Mouse (Mus musculus) ovary, postnatal 10 days (tissue): ENCODE data around the gene Itpr2.

Source experiments
- DNase-seq: peaks from one replicate; pipeline ENCODE4 v3.0.0; 2022; ENCODE audit warnings: low spot score

Gene Itpr2

DNA sequence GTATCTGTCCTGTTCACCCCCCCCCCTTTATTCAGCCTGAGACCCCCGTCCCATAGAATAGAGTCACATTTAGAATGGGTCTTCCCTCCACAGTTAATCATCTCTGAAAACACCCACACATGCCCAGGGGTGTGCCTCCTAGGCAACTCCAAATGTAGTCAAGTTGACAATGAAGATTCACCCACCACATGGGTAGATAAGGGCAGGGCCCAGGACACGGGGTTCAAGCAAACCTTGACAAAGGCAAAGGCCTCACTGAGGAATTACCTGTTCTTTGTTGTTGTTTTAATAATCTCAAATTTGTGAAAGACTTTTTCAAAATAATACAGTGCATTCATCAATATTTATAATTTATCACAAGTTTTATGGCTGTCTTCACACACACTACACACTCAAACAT is 2.4 kb upstream of the Itpr2 start:
- DNase-seq = no peak

DNA sequence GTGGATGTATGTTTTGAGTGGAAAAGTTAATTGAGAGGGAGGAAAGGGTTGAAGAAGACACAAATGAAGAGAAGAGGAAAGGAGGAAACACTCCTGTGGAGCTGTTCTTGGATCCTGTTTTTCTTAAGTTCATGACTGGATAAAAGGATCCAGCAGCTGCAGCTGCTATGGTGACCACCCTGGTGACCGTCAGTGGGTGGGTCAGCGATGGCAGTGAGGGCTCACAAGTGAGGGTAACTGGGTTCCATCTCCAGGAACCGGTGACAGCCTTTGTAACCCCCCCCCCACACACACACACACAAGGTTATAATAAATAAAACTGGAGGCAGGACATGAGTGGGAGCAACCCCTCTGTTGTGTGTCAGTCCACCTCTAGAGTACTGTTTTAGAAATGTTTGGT is 833 bp upstream of the Itpr2 start:
- DNase-seq = no peak

DNA sequence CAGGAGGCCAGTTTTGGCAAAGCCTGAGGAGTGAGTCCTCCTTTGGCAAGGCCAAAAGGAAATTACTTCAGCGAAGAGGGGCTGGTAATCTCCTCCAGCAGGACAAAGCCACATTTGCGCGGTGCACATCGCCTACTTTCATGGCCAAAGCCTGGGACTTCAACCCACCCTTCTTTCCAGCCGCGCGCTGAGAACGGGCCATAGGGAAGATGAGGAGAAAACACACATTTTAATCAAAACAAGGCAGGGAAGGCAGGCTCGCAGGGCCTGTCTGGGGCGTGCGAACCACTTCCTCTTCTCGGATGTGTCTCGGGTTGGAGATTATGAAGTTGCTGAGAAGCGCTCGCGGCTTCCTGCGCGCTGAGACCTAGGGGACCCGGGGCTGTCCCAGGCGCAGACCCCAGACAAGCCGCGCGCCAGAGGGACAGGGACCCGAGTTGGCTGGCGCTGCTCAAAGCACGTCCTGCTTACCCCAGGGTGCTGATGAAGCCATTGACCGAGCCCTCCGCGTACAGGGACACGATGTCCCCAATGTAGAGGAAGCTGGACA is 632 bp downstream of the Itpr2 start:
- peak; percentile 13 for DNase-seq

DNA sequence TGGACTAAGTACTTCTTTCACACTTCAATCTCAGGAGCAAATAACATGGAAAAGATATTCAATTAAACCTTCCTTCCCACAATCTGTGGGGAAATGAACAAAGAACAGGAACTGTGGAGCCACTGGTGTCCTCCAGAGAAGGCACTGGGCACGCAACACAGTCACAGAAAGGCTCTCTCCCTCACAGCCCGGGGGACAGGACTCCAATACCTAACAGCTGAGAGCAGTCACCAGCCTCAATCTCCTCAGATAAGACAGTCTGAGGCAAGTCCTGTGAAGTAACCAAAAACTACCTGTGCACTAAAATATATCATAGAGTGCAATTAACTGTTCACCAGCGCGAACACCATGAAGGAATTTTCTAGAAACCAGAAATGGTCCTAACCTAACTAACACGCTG is 1.3 kb downstream of the Itpr2 start:
- no peak for DNase-seq

DNA sequence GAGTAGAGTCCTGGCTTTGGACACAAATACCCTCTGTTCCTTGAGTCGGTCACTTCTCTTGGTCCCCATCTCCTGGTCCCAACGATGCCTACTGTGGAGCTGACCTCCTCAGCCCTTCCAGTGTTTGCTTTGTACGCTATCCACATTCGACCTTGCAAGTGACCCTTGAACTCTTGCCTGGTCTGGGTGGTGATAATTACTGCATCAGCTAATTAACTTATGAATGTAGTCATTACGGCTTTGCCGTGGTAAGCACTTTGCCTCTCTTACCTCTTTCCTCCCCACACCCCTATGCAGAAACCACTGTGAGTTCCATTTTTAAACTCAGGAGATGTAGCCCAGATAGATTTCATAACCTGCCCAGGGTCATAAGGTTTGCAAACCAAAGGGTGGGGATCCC is 1.8 kb downstream of the Itpr2 start:
- no peak for DNase-seq

DNA sequence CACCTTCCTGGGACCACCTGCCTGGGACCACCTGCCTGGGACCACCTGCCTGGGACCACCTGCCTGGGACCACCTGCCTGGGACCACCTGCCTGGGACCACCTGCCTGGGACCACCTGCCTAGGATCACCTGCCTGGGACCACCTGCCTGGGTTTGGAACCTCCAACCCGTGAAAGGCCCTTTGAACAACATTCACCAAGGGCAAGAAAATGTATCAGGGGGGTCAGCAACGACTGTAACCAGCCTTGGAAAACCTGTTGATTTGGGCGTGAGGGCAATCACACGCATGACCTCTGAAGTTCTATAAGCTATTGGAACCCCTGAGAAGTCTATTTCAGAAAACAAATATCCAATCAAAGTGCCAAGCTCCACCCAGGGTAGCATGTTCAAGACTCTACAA is 2.5 kb downstream of the Itpr2 start:
- no peak for DNase-seq

DNA sequence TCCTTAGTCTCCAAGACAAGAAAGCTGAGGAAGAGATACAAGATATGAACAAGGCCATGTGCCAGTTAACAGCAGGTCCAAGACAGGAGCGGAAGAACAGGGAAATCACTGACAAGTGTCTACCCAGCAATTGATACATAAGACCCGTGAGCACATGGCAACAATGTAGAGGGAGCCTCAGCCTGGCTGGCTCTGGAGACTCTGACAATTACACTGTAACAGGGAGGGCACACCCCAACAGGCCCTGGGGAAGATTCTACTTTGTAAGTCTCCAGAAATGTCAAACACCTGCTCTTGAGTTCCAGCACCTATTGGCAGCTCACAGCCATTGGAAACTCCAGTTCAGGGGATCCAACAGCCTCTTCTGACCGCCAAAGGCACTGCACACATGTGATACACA is 3.6 kb downstream of the Itpr2 start:
- DNase-seq = no peak

DNA sequence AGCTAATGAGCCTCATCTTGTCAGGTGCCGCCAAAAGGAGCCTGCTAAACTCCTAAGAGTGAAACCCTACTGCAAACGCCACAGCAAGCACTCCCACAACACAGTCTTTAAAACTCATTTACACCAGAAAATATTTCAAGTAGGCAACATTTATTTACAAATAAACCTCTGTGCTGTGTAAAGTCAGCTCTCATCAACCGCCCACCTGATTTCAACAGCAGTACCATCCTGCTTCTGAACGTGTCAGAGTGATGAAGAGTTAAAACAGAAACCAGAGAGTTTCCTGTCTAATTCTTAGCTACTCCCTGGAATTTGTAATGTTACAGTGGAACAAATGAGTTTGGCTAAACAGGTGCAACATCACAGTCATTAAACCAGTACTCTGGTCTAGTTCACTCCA is 4.2 kb downstream of the Itpr2 start:
- no peak for DNase-seq

DNA sequence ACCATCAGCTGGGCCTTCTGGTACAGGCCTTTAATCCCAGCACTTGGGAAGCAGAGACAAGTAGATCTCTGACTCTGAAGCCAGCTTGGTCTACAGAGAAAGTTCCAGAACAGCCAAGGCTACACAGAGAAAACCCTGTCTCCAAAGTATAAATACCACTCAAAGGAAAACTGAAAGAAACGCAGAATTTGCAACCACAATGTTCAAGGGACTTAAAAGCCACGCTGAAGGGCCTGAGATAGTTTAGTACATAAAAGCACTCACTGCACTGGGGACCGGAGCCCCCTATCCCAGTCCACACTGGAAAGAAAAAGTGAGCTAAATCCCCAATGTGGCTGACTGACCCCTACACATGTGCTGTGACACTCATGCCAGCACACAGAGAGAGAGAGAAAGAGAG is 4.6 kb downstream of the Itpr2 start:
- DNase-seq = no peak

DNA sequence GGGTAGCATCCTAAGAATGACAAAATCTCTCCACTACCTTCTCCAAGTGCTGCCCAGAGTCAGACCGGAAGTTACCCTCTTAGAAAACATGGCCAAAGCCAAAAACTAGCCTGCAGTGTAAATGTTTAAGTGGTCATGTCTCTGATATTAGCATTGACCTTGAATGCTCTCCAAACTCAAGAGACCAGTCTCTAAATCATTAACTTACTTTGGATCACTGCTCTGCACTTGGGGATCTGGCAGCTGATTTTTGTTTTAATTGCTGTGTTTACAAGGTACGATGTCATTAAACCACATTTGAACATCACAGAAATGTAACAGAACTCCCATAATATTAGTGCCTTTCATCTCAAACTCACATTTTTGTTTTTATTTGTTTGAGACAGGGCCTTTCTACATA is 10.3 kb downstream of the Itpr2 start:
- DNase-seq = no peak

DNA sequence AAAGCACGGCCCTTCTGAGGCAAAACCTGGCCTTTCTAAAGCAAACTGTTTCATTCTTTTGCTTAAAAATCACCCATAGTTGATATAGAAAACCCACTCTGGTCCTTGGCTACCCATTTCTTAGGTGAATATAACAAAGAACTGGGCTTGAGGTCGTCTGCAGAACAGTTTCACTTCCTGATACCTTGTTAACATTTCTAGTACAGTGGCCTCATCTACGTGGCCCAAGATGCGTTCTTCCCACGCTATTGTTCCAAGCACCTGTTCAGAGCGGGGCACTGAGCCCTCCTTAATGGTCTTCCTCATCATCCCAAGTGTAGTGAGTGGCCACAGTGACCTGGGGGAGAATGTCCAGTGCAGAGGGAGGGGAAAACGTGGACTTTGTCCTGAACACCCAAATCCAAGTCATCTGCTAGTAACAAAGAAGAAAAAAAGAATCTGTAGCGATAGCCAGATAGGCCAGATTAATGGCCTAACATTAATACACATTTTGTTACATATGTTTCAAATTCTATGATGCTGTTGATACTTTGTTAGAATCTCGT is 11.5 kb downstream of the Itpr2 start:
- DNase-seq = no peak

DNA sequence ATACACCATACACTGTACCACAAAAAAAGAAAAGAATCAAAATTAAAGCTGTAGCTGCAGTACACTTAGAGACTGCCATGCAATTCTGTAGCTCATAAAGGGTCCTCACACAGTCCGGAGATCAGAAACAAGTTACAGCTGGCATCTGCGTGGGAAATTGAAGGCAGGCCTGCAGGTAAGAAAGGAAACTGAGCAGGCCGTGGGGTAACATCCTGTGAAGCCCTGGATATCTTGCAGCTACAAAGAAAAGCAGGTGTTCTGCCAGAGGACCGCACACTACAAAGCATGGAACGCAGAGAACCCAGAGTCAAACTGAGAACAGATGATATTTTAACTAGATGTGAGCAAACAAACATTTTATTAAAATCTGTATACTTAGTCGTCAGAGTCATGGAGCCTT is 12.2 kb downstream of the Itpr2 start:
- DNase-seq = no peak

DNA sequence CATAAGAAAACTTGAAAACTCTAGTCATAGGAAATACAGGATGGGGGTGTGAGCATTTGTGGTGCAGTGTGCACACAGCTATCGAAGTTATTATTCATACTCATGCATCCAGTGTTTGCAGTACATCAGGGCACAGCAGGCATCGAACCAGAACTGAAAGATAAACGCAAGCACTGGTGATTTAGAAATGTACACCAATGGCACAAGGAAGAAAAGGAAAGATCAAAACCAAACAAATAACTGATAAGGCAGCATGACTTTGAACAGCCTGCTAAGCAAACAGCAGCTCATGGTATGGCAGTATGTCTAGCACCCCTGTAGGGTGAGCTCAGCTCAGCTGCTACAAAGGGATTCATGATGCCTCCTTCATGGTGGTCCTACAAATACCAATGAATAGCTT is 13.3 kb downstream of the Itpr2 start:
- no peak for DNase-seq

DNA sequence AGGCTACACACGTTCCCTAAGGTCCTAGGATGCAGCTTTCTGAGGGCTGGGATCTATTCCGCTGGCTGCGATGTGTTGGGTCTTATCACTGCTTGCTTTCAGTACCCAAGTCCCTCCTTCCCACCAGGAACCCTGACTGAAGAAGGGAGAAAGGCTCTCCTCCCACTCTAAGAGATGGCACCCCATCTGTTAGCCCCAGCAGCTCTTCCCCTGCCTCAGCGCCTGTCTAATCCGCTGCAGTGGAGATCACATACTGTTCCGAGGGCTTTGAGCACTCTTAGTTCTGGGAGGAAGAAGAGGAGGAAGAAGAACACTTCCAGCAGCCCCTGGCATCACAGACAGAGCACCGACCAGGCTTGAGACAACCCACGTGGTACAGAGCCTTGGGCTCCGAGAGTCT is 14.9 kb downstream of the Itpr2 start:
- DNase-seq = no peak

DNA sequence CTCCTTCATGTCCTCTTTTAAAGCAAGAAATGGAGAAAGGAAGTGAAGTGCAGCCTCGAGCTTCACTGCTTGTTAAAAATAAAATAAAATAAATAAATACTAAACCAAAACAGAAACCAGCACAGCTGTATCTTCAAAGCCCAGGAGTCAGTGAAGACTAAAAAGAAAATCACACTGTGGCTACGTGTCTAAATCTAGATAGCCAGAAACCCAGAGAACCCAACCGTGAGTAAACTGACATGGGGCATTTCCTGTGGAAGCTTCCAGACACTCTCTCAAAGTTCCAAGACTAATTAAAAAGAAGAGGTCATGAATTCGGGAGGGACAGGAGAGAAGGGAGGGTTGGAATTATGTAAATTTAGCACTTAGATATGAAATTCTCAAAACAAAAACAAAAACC is 15.9 kb downstream of the Itpr2 start:
- no peak for DNase-seq

DNA sequence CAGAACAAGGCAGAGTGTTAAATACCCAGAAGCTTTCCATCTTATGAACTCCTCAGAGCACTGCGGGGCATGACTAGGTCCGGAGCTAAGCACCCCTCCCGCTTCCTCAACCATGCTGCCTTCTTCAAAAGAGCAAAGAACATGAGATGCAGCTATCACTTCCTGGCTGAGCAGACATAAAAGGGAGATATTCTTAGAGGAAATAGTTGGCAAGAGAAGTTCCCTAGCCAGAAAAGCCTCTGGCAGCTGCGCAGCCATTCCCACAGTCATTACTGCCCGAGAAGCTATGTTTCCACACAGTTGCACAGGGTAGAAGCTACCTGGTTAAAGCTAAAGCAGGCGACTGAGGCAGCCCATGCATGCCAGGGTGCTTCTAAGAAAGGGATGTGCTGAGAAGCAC is 20.6 kb downstream of the Itpr2 start:
- DNase-seq = no peak

DNA sequence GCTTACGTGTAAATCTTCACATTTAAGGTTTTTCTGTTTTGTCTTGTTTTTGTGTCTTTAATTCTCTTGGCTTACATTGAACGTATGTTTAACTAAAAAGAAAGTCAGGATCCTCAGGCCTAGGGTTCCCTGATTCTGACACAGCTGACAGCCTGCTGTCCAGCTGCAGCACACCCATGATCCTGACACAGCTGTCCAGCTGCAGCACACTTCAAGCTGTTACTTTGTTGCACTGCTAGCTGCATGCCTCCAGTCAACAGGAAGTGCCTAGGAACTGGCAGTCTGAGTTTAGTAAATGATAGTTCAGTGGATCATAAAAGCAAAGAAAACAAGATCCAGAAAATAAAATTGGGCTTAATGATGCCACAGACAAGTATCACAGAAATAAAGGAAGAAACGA is 21.1 kb downstream of the Itpr2 start:
- DNase-seq = no peak

DNA sequence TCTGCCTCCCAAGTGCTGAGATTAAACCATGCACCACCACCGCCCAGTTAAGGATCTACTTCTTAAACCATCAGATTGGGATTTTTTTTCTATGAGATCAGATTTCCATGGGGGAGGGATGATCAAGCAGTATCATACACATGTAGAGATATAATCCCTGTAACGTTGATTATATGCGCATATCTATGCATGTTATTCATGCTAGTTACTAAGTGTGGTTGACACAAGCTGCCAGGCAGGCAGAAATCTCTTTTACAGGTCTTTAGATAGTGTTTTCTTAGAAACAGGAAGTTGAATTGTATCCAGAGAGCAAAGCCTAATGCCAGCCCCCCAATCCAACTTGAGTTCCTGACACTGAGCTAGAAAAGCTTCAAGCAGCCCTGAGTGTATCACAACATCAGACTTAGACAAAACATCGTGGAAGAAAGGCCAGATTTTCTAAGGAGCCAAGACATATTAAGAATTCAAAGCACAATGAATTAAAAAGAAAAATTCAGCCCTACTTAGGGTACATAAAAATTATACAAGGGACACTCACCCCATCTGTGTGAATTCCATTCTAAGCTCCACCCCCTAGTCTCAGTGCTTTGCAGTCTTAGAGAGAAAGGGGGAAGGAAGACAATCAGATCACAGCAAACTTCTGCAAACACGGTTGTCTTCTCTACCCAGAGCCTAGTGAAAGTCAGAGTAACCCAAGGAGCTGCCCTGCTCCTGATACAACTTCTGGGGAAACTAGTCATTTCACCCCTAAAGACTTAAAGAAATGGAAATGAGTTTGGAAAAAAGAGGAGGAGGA is 22.9 kb downstream of the Itpr2 start:
- no peak for DNase-seq

DNA sequence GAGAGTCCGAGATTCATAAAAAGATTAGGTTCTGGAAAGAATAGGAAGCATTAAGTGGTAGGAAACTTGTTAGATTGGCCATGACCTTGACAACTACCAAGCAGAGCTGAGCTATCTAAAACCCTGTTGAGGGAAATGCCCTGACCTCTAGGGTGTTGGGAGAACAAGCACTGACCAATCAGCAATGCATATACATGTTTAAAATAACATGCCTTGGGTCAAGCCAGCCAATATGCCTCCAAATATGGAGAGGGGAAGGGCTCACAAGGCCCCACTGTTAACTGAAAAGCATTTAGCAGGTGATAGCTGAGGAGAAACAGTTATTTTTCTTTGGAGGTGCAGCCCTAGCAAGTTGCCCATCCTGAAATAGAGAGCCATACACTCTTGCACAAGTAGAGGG is 25.2 kb downstream of the Itpr2 start:
- no peak for DNase-seq

DNA sequence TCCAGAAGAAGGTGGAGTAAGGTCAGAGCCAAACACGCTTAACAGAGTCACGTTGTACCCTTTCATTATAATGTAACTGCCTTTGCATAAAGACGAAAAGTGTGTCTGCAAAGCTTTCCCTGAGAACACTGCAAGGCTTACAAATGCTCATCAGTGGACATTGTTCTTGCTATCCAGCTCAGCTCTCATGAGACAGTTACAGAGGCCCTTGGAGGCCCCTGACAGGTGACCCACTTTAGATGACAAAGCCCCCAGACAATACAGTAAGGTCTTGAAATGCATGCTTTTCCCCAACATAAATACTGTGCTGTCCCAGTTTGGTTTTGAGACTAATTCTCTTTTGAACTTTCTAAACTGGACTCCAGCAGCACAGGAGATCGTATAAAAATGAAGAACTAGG is 27.9 kb downstream of the Itpr2 start:
- no peak for DNase-seq

DNA sequence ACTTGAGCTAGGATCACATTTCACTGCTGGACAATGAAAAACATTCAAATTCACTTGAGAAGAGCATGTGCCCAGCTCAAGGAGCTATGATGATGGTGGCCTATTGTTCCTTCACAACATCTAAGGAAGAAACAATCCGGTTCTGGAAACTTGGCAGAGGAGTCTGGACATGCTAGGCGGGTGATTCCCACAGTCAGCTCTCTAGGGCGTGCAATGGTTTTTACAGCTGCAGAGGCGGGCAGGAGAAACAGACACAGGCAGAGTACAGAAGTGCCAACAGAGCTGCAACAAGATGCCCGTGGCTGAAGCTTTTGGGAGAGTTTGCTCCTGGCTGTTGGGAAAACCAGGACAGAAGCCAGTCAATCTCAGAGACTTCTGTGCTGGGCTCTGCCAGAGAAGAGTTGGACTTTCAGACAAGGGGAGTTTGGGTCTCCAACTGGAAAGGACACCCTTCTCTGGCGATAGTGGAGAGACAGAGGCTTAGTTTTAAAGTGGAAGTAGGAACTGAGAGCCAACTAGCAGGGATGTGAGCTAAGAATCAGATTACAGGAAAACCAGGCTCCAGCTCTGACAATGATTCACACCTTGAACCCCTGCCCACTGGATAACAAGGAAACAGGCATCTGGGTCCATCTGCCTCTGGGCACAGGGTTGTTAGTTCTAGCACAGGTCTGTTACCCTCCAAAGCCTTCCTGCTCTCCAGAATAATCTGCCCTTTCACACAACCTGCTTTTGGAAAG is 28.6 kb downstream of the Itpr2 start:
- DNase-seq = no peak

DNA sequence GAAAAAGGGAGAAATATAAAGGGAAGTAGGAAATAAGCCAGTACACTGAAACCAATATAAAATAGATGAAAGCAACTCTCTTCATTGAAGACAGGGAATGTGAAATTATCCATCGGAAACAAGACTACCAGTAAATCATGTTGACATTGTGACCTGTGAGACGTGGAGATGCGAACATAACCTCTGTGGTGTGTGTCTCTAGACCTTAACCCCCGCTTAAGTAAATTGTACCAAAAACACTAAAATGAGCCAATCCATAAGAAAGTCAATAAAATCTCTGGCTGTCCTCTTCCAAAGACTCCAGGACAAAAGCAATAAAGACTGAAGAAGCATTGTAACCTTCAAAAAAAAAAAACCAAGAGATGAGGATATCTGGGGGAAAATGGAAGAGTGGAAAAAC is 31.6 kb downstream of the Itpr2 start:
- no peak for DNase-seq

DNA sequence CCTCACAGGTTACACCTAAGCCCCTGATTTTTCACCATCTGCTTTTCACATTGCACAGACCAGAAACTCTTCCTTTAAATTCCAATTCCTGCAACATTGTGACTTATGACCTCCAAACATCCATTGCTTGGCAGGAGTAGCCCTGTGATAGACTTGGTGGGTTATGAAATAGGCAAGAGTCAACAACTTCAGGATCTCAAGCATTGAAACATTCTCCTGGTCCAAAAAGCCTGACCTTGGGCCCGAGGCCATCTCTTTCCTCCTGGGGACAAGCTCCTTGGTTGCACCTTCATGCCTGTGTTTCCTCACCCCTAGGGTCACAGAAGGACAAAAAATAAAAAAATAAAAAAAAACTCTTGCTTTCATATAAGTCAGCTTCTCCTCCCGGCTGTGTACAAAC is 32.1 kb downstream of the Itpr2 start:
- no peak for DNase-seq
